Mouse (Mus musculus) gastrocnemius, postnatal 25 days (tissue): ENCODE data around the gene Snta1. TPM values are rescaled to one million over a fixed set of nuclear protein-coding genes. Genes with fewer than 3 reads are reported as not detected.

Experiments
- DNase-seq: peaks from one replicate; pipeline ENCODE4 v3.0.0; 2022
- long read RNA-seq, 2 experiments: library from polyadenylated mRNA; stranded (forward); transcript quantifications; one replicate each; pipeline ENCODE4 v2.0.0; 2021
- total RNA-seq, 2 experiments: library from RNA; stranded (reverse); gene quantifications; 1 replicate in 1 of 2; 2 replicates in 1 of 2; pipeline ENCODE4 v1.2.3; 2021

The Snta1 gene
- 100 to 1,000 TPM; 190 to 200 TPM for total RNA-seq
- long read RNA-seq, experiment 1, transcript Snta1-202 (8 exons, 2,131 nt), result major isoform, 121 of 172 reads
- long read RNA-seq, experiment 1, partial matches to known transcripts, result 47 of 172 reads
- long read RNA-seq, experiment 1, other reads (novel, unspliced or antisense), result 4 of 172 reads
- long read RNA-seq, experiment 2, transcript Snta1-202 (8 exons, 2,131 nt), result major isoform, 139 of 200 reads
- long read RNA-seq, experiment 2, partial matches to known transcripts, result 46 of 200 reads
- long read RNA-seq, experiment 2, other reads (novel, unspliced or antisense), result 14 of 200 reads

- DNase-seq, result peak; percentile 92
Observed at GRCm38 (mm10) chr2:154407643-154408445, at the start of gene Snta1. TSS of gene Snta1 (minus strand) at chr2:154408099.

GRCm38 (mm10) chr2:154456621-154457020 lies 48.7 kb upstream of the Snta1 start:
- DNase-seq, result no peak

- peak; percentile 44 for DNase-seq
Observed at GRCm38 (mm10) chr2:154455776-154456175, 47.9 kb upstream of the Snta1 start.

- no peak for DNase-seq
Observed at GRCm38 (mm10) chr2:154454605-154455004, 46.7 kb upstream of the Snta1 start.

GRCm38 (mm10) chr2:154454099-154454498 lies 46.2 kb upstream of the Snta1 start:
- DNase-seq, result no peak

GRCm38 (mm10) chr2:154452951-154453350 lies 45.1 kb upstream of the Snta1 start:
- no peak for DNase-seq

- no peak for DNase-seq
Observed at GRCm38 (mm10) chr2:154448633-154449032, 40.7 kb upstream of the Snta1 start.

GRCm38 (mm10) chr2:154447821-154448220 lies 39.9 kb upstream of the Snta1 start:
- DNase-seq, result no peak

GRCm38 (mm10) chr2:154440453-154440852 lies 32.6 kb upstream of the Snta1 start:
- no peak for DNase-seq

- no peak for DNase-seq
Observed at GRCm38 (mm10) chr2:154437191-154437527, 29.3 kb upstream of the Snta1 start.

GRCm38 (mm10) chr2:154436458-154437190 lies 28.7 kb upstream of the Snta1 start, which contains the start of gene Cbfa2t2:
TSS of gene Cbfa2t2 (plus strand) at chr2:154436481.
- DNase-seq, result peak; percentile 54

GRCm38 (mm10) chr2:154436076-154436457 lies 28.2 kb upstream of the Snta1 start:
- DNase-seq, result peak; percentile 99

GRCm38 (mm10) chr2:154434690-154435089 lies 26.8 kb upstream of the Snta1 start:
- no peak for DNase-seq

GRCm38 (mm10) chr2:154433391-154433790 lies 25.5 kb upstream of the Snta1 start:
- DNase-seq, result no peak

GRCm38 (mm10) chr2:154432696-154433095 lies 24.8 kb upstream of the Snta1 start:
- no peak for DNase-seq

GRCm38 (mm10) chr2:154430566-154430965 lies 22.7 kb upstream of the Snta1 start:
- DNase-seq, result no peak

GRCm38 (mm10) chr2:154427853-154428360 lies 20.0 kb upstream of the Snta1 start:
- DNase-seq, result no peak

- no peak for DNase-seq
Observed at GRCm38 (mm10) chr2:154426905-154427852, 19.3 kb upstream of the Snta1 start.

- no peak for DNase-seq
Observed at GRCm38 (mm10) chr2:154426188-154426904, 18.4 kb upstream of the Snta1 start.

- DNase-seq, result no peak
Observed at GRCm38 (mm10) chr2:154425522-154425921, 17.6 kb upstream of the Snta1 start.

- DNase-seq, result no peak
Observed at GRCm38 (mm10) chr2:154423548-154423947, 15.6 kb upstream of the Snta1 start.
